Mouse (Mus musculus): ENCODE data around the gene Wnt5a.

- TF ChIP-seq CTCF (IDR thresholded peaks at IDR 0.05; ENCODE audit: extremely low read depth, insufficient read length, insufficient replicate concordance, low read depth, low read length) (no peak), POLR2A (IDR thresholded peaks at IDR 0.05; ENCODE audit: low read depth, low read length) (no peak)
Measured at GRCm38 (mm10) chr14:28561861-28562260, 57.3 kb downstream of the Wnt5a start.
